Mouse (Mus musculus): Measurements from ENCODE around the gene Dctn2.
"Not testable (repeated sequence)": the region's sequence is repeated elsewhere in the genome, so short reads cannot be mapped to it uniquely, and the experiment has no call there.

The Dctn2 gene

DNA sequence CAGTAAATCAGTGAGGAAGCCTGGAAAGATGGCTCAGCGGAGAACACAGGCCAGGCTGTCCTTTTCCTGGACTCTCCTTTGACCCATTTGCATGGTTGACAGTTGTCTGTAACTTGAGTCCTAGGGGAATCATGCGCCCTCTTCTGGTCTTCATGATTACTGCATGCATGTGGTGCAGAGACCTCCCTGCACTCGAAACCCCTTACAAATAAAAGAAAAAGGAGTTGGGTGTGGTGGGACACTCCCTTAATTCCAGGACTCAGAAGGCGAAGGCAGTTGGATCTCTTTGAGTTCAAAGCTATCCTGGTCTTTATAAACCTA lies 46.1 kb downstream of the Dctn2 start:
- peak; percentile 78 to 87 for DNase-seq (ENCODE audit: low read depth in 2 of 2, low spot score in 2 of 2)

GRCm38 (mm10) chr10:127312858-127313257 lies 46.7 kb downstream of the Dctn2 start:
- DNase-seq (ENCODE audit: low read depth in 2 of 2, low spot score in 2 of 2): no peak

- DNase-seq (ENCODE audit: low read depth in 2 of 2, low spot score in 2 of 2): not testable (repeated sequence)
These were observed 47.3 kb downstream of the Dctn2 start for GRCm38 (mm10) chr10:127313516-127313915.

DNA sequence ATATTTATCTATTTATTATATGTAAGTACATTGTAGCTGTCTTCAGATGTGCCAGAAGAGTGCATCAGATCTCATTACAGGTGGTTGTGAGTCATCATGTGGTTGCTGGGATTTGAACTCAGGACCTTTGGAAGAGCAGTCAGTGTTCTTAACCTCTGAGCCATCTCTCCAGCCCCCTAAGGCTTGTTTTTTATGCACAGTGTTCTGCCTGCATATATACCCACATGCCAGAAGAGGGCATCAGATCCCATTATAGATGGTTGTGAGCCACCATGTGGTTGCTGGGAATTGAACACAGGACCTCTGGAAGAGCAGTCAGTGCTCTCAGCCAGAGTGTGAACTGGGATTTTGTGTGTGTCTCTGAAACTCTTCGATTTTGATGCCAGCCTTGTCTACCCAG lies 48.8 kb downstream of the Dctn2 start:
- DNase-seq (ENCODE audit: low read depth in 2 of 2, low spot score in 2 of 2): not testable (repeated sequence)

- DNase-seq (ENCODE audit: low read depth in 2 of 2, low spot score in 2 of 2): no peak
These were observed 51.1 kb downstream of the Dctn2 start for GRCm38 (mm10) chr10:127317277-127317676.

DNA sequence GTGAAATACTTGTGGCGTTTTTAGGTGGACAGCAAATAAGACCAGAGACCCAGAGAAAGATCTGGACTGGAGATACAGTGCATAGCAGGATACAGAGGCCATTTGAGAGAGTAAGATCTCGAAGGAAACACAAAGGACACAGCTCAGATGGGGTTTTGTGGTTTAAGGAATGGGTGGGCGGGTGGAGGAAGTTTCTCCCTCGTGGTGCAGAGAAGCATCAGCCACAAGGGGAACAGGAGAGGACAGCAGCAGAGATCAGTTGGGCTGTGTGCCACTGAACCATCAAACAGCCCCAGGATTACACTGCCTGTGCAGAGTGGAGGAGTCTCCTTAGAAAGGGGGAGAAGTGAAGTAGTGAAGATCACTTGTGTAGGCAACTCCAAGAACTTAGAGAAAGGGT lies 51.8 kb downstream of the Dctn2 start:
- DNase-seq (ENCODE audit: low read depth in 2 of 2, low spot score in 2 of 2): no peak

DNA sequence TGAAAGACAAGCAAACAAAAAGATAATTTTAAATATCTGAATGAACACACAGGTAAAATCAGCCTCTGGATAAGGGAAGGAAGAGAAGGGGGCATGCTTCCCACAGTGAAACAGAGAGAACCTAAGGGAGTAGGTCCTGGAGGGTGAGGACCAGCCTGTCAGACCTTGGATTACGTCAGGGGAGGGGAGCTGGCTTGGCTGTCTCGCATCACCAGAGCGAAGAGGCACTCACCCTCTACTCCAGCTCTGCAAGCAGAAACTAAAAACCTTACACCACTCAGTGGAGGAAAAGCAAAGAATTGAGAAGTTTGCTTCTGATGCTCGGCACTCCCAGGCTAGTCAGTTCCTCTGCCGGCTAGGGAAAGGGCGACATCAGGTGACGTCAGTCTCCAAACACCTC lies 53.8 kb downstream of the Dctn2 start:
- DNase-seq (ENCODE audit: low read depth in 2 of 2, low spot score in 2 of 2): no peak

GRCm38 (mm10) chr10:127321621-127322020 lies 55.5 kb downstream of the Dctn2 start, which contains the start of gene Arhgap9:
Gene Arhgap9 (plus strand): TSS chr10:127321964.
- DNase-seq (ENCODE audit: low read depth in 2 of 2, low spot score in 2 of 2): no peak

DNA sequence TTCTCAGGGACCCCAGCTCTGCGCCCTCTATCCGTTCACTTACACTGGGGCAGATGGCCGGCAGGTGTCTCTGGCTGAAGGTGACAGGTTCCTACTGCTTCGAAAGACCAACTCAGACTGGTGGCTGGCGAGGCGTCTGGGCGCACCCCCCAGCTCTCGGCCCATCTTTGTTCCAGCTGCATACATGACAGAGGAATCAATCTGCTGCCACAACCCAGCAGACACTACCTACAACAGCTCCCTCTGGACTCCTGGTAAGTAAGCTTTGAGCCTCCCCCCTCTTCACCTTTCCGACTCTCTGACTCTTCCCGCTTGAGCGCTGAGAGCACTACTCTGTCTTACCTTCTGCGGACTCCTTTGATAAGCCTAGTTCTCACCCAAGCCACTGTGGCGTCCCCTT lies 56.0 kb downstream of the Dctn2 start:
- DNase-seq (ENCODE audit: low read depth in 2 of 2, low spot score in 2 of 2): no peak

DNA sequence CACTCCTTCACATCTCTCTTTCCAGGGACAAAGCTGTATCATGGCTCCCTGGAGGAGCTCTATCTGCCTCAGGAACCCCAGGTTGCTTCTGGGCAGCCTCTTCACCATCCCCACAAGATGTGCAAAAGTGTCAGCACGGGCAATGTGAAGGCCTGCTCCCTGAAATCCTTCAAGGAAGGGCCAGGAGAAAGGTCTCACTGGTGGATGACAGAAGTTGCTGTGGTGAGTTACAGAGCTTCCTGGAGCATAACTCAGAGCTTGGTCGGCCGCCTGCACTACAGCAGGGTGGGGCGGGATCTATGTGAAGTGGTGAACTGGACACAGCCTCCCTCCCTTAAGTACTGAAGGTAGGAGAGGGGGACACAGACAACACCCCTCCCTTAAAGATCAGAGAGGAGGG lies 56.5 kb downstream of the Dctn2 start:
- DNase-seq (ENCODE audit: low read depth in 2 of 2, low spot score in 2 of 2): no peak

DNA sequence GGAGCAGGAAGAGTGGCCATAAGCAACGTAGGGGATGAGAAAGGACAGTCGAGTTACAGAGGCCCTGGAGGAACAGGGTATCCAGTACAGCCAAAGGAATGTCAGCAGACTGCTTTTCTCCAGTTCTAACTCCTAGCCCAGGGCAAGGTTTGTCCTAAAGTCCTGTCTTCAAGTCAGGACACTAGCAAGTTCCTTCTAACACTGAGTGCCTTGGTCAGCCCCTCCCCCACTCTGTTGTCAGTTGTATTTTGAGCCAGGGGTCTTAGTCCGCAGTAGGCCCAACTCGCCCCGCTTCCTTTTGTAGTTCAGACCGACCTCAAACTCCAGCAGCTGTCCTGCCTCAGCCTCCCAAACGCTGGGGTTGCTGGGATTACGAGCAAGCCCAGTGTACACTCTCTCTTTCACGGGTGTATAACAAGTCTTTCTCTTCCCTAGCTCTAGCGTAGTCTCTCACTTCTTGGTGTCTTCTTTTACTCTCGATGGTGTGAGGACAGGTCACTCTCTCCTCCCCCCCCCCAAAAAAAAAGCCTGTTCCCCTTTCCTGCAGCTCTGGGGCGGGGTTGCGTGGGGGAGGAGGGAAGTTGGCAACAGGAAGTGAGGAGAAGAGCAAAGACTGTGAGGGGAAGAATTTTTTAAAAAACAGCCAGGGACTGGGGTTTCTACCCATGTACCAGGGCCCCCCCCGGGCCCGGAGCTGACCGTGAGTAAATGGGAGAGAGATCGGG lies 57.1 kb downstream of the Dctn2 start:
- DNase-seq (ENCODE audit: low read depth in 2 of 2, low spot score in 2 of 2): no peak

DNA sequence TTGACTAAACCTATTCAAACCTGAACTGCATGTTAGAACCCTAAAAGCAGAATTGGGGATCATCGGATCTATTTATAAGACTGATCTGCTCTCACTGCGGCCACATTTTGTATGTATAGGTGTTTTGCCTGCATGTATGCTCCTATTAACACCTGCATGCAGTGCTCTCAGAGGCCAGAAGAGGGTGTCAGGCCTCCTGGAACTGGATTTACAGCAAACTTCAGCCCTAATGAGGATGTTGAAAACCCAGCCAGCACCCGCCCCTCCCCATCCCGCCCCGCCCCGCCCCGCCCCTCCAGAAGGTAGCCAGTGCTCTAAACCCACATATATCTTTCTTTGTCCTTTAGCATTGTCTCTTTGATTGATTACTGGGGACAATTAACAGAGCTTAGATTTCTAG lies 58.3 kb downstream of the Dctn2 start:
- DNase-seq (ENCODE audit: low read depth in 2 of 2, low spot score in 2 of 2): peak; percentile 74 to 87

DNA sequence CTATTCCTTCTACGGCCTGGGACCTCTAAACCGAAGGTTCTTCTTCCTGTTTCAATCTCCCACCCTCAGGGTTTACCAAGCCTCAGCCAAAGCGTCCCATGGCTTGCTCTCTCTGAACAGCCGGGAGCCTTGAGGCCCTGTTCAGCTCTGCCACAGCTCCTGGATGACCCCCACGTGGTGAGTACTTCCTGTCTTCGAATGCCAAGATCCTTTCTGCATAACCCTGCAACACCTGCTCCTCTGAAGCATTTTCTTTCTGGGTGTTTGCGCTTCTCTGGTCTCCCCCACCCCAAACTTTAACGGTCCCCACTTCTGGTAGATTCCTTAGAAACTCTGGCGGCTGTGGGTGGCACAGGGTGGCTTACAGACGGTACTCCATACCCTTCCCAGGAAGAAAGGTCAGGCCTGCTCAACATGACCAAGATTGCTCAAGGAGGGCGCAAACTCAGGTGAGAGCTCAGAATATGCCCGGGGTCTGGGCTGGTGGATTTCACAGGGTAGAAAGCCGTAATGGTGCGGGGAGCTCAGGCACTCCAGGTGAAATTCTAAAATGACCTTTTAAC lies 59.4 kb downstream of the Dctn2 start:
- no peak for DNase-seq (ENCODE audit: low read depth in 2 of 2, low spot score in 2 of 2)

- DNase-seq (ENCODE audit: low read depth in 2 of 2, low spot score in 2 of 2): no peak
These were observed 60.0 kb downstream of the Dctn2 start for GRCm38 (mm10) chr10:127326017-127326801.

DNA sequence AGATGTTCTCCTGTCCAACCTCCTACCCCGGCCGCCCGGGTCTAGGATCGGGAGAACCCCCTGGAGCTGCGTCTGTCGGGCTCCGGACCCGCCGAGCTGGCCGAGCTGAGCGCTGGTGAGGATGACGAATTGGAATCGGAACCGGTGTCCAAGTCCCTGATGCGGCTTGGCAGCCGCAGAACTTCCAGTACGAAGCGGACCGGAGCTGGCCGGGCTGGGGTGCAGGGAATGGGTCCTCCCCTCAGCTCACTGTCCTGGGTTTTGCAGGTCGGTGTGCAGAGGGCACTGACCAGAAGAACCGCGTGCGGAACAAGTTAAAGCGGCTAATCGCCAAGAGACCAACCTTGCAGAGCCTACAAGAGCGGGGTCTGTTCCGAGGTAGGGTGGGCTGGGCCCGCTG lies 60.7 kb downstream of the Dctn2 start:
- DNase-seq (ENCODE audit: low read depth in 2 of 2, low spot score in 2 of 2): no peak

DNA sequence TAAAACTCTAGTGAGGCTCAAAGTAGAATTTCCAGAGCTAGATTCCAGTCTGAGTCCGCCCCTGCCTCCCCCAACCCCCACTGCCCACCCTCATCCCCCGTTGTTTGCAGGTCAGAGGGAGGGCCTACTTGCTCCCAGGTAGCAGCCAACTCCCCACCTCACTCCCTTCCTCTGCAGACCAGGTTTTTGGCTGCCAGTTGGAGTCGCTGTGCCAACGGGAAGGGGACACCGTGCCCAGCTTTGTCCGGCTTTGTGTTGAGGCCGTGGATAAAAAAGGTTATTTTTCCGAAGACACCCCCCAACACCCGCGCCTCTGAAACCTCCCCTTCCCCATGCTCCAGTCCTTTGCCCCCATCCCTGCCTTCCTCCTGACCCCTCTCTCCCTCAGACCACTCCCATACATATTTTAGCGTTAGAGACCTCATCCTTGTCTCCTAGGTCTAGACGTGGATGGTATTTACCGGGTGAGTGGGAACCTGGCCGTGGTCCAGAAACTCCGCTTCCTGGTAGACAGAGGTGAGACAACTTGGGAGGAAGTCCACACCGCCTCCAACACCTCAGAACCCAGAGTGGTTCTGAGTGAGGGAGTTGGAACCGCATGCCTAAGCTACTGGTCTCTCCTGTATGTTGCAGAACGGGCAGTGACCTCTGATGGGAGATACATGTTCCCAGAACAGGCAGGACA lies 61.4 kb downstream of the Dctn2 start:
- DNase-seq (ENCODE audit: low read depth in 2 of 2, low spot score in 2 of 2): no peak

DNA sequence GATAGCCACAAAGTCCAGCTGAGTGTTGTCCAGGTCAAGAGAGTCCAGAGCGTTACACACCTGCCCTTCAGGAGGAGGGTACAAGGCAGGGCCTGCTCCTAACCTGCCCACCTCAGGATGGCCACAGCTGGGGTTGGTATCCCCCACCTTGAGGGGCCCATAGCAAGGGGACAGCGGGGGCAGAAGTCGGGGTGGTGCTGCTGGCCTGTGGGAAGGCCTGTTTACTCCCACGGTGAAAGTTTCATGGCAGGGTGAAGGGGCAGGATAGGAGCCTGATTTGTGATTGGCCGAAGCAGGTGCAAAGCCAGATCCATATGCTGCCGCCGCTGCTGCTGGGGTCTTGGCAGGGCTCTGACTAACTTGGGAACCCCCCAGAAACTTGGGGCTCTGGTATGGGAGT lies 64.0 kb downstream of the Dctn2 start:
- no peak for DNase-seq (ENCODE audit: low read depth in 2 of 2, low spot score in 2 of 2)

All from CD8-positive naive resting alpha-beta T cell, adult 2 months (primary cell).